14 mouse cellular contexts compared by ENCODE assay signal in genomic region chr1:154886611-154887010, GRCm38 (mm10). TPM values are rescaled to one million over a fixed set of nuclear protein-coding genes. Genes with fewer than 3 reads are reported as not detected.
DNase-seq lines count a peak whose midpoint lies in the region; ATAC-seq lines count a peak whose summit lies in the region.
"Had no signal": no experiment of that assay in that cellular context is flagged by ENCODE, and none has a peak within 500 bp of the region (broad histone marks: within the 10 kb centered on the region; RNA-seq: fewer than 3 reads in every experiment).

No protein-coding gene starts in this region.

- no peaks in the 10 kb centered on the region for H3K9me3 ChIP-seq in forebrain, embryonic 10.5 days
- H3K9me3 ChIP-seq in hindbrain, embryonic 13.5 days, result no peaks in the 10 kb centered on the region
- H3K9me3 ChIP-seq in midbrain, embryonic 16.5 days (replicated peaks; ENCODE audit: control insufficient read depth, low read length, poor library complexity, severe bottlenecking), result no peaks in the 10 kb centered on the region
- H3K9me3 ChIP-seq: embryonic facial prominence, embryonic 15.5 days had no signal

- no peaks in the 10 kb centered on the region for H3K36me3 ChIP-seq in forebrain, embryonic 10.5 days (replicated peaks)
- no peaks in the 10 kb centered on the region for H3K36me3 ChIP-seq in hindbrain, embryonic 13.5 days
- no peaks in the 10 kb centered on the region for H3K36me3 ChIP-seq in midbrain, embryonic 16.5 days (ENCODE audit: control insufficient read depth, insufficient read depth, low read length)
- H3K36me3 ChIP-seq: embryonic facial prominence, embryonic 15.5 days had no signal

- H3K27me3 ChIP-seq in forebrain, embryonic 10.5 days (ENCODE audit: poor library complexity, severe bottlenecking), result peaks cover 51% of the 10 kb centered on the region
- H3K27me3 ChIP-seq in hindbrain, embryonic 13.5 days, result peaks cover 35% of the 10 kb centered on the region
- peaks cover 2% of the 10 kb centered on the region; the same call in 1 of the 2 replicates for H3K27me3 ChIP-seq in midbrain, embryonic 16.5 days (ENCODE audit: control insufficient read depth, insufficient read depth, low read depth, low read length)

- peak; percentile 49 for ATAC-seq in hindbrain, embryonic 13.5 days (ENCODE audit: low FRiP score)
- ATAC-seq in midbrain, embryonic 16.5 days, result peak; percentile 74
- ATAC-seq: intestine, embryonic 16.5 days; lung, postnatal 0 days had no signal

- peaks cover 56% of the 10 kb centered on the region for H3K4me1 ChIP-seq in forebrain, embryonic 10.5 days
- H3K4me1 ChIP-seq in hindbrain, embryonic 13.5 days (replicated peaks), result peaks cover 33% of the 10 kb centered on the region
- H3K4me1 ChIP-seq in midbrain, embryonic 16.5 days (ENCODE audit: control insufficient read depth, insufficient read depth, low read length), result peaks cover 29% of the 10 kb centered on the region

- H3K9ac ChIP-seq in hindbrain, embryonic 13.5 days, result no peak overlapping the region
- H3K9ac ChIP-seq in midbrain, embryonic 16.5 days (ENCODE audit: low read depth, low read length), result peak overlapping the region; percentile 39; the same call in 1 of the 2 replicates
- H3K9ac ChIP-seq: embryonic facial prominence, embryonic 15.5 days had no signal

- no peak overlapping the region for H3K4me3 ChIP-seq in forebrain, embryonic 10.5 days
- no peak overlapping the region for H3K4me3 ChIP-seq in hindbrain, embryonic 13.5 days
- H3K4me3 ChIP-seq in midbrain, embryonic 16.5 days (ENCODE audit: low read depth, low read length), result no peak overlapping the region
- H3K4me3 ChIP-seq: embryonic facial prominence, embryonic 15.5 days had no signal

- WGBS in forebrain, embryonic 10.5 days, result 37% methylated on average over 2 of the region's 2 CpGs
- 36% methylated on average over 2 of the region's 2 CpGs for WGBS in hindbrain, embryonic 13.5 days
- WGBS in midbrain, embryonic 16.5 days, result 7% methylated on average over 2 of the region's 2 CpGs

- peak overlapping the region; percentile 69 for H3K27ac ChIP-seq in forebrain, embryonic 10.5 days
- H3K27ac ChIP-seq in hindbrain, embryonic 13.5 days, result peak overlapping the region; percentile 40
- H3K27ac ChIP-seq in midbrain, embryonic 16.5 days (ENCODE audit: low read length), result peak overlapping the region; percentile 75
- H3K27ac ChIP-seq: embryonic facial prominence, embryonic 15.5 days had no signal

- H3K4me2 ChIP-seq in hindbrain, embryonic 13.5 days, result no peak overlapping the region
- H3K4me2 ChIP-seq in midbrain, embryonic 16.5 days (ENCODE audit: low read length), result no peak overlapping the region
- H3K4me2 ChIP-seq: embryonic facial prominence, embryonic 15.5 days had no signal

- DNase-seq in R1 (ENCODE audit: low read depth, low spot score), result peak; percentile 10
- peak; percentile 41 for DNase-seq in forebrain, embryonic 10.5 days (ENCODE audit: extremely low spot score, low spot score)
- DNase-seq in kidney, adult 11 months, result no peak
- no peak for DNase-seq in layer of hippocampus, postnatal 36 days
- no peak for DNase-seq in kidney, adult 8-10 months
- DNase-seq: cerebellum, adult 8-10 months; heart, adult 18-20 months; heart, postnatal 10 days had no signal

RNA-seq across cellular contexts. Expression of gene Cacna1e, which starts 2.3 kb away (rescaled TPM):
- polyA plus RNA-seq in forebrain, embryonic 10.5 days (2016; fragmentation: Nextera tagmentation; extraction: Ambion mirVana), result 0.46 and 0.57 TPM in 2 replicates
- 7.8 and 9.2 TPM in 2 replicates for polyA plus RNA-seq in hindbrain, embryonic 13.5 days (2015; fragmentation: Nextera tagmentation; extraction: Ambion mirVana)
- 18.2 and 20.9 TPM in 2 replicates for polyA plus RNA-seq in midbrain, embryonic 16.5 days (2015; fragmentation: Nextera tagmentation; extraction: Ambion mirVana)
- total RNA-seq in layer of hippocampus, postnatal 36 days (2021), result 100 to 1,000 TPM; 213 to 233 TPM
- total RNA-seq: MEL had no signal

Comparison
In these comparisons a context has a peak if more than half of its experiments do, and no peak if none do; other contexts are left out.
1. DNase-seq: peak in R1 (single experiment) and forebrain, embryonic 10.5 days (single experiment); none in kidney, adult 11 months (single experiment), layer of hippocampus, postnatal 36 days (0 of 2) and kidney, adult 8-10 months (0 of 2).
2. Peak in every context shown above with its lines, with median percentiles within 50 percentile points of each other: H3K27ac ChIP-seq.